Comparison of ENCODE assay signal across 10 mouse cellular contexts in genomic region chr8:46888575-46888974, GRCm38 (mm10).
DNase-seq lines count a peak whose midpoint lies in the region; ATAC-seq and TF ChIP-seq lines count a peak whose summit lies in the region.
"Had no signal": no experiment of that assay in that cellular context is flagged by ENCODE, and none has a peak within 500 bp of the region (broad histone marks: within the 10 kb centered on the region; RNA-seq: fewer than 3 reads in every experiment).

No protein-coding gene starts in this region.

- H3K27ac ChIP-seq in liver, adult 2 months (replicated peaks; ENCODE audit: insufficient read depth, low read depth, low read length): peak overlapping the region; percentile 78
- H3K27ac ChIP-seq in liver, embryonic 11.5 days (ENCODE audit: low read depth, low read length): no peak overlapping the region
- H3K27ac ChIP-seq in heart, adult 2 months: no peak overlapping the region
- H3K27ac ChIP-seq in heart, embryonic 14.5 days (replicated peaks in 1 of 2; ENCODE audit: control insufficient read depth in 1 of 2, insufficient read depth in 1 of 2, low read depth in 2 of 2, low read length in 2 of 2): peak overlapping the region; percentile 69 to 80

- TF ChIP-seq POLR2A in liver, adult 2 months (IDR thresholded peaks at IDR 0.05; ENCODE audit: extremely low read depth, insufficient read depth, low read length): no peak
- 0 out of 2 replicates have a peak, but pooled peaks have one; percentile 18 for TF ChIP-seq POLR2A in heart, adult 2 months (IDR thresholded peaks at IDR 0.05; ENCODE audit: insufficient read depth, low read depth, low read length)

- peak; percentile 93 for DNase-seq in liver, adult 2 months (ENCODE audit: extremely low read depth, low read depth, low spot score)
- no peak for DNase-seq in liver, embryonic 11.5 days (ENCODE audit: low spot score)
- DNase-seq in heart, adult 2 months: peak in 1 of 2 experiments; percentile 38
- peak; percentile 66 for DNase-seq in lung, postnatal 25 days (ENCODE audit: low spot score)
- DNase-seq in T-cell, adult 2 months (ENCODE audit: low spot score): no peak
- DNase-seq in cerebellum, adult 9-10 months: no peak
- no peak for DNase-seq in kidney, postnatal 4 days
- DNase-seq: adrenal gland, postnatal 10 days; cerebellum, postnatal 36 days had no signal

- no peak for TF ChIP-seq CTCF in liver, adult 2 months (IDR thresholded peaks at IDR 0.05; ENCODE audit: low read depth, low read length)
- TF ChIP-seq CTCF in heart, adult 2 months (IDR thresholded peaks at IDR 0.05): no peak

- H3K9me3 ChIP-seq in liver, embryonic 11.5 days (ENCODE audit: control insufficient read depth, low read length): no peaks in the 10 kb centered on the region
- H3K9me3 ChIP-seq in heart, embryonic 14.5 days (ENCODE audit: control insufficient read depth, low read length): no peaks in the 10 kb centered on the region

- ATAC-seq in liver, embryonic 11.5 days (replicated peaks; ENCODE audit: low FRiP score): no peak
- ATAC-seq in heart, embryonic 14.5 days (ENCODE audit: insufficient number of reproducible peaks, insufficient read depth, low FRiP score, low read depth): peak; percentile 64

- WGBS in liver, adult 2 months: 6% methylated on average over 4 of the region's 4 CpGs
- WGBS in liver, embryonic 11.5 days: 55% methylated on average over 4 of the region's 4 CpGs
- 34% methylated on average over 4 of the region's 4 CpGs for WGBS in heart, adult 2 months
- 47% methylated on average over 4 of the region's 4 CpGs for WGBS in heart, embryonic 14.5 days

- no peak for TF ChIP-seq EP300 in heart, adult 2 months (IDR thresholded peaks at IDR 0.05; ENCODE audit: insufficient read depth, low read depth, low read length)

- intact Hi-C loops in heart, adult 2 months (cut with DNase I): loop anchor here (5.0 kb wide), 1 partner anchor 36 kb away; no protein-coding TSS in a partner anchor

- H3K9ac ChIP-seq in liver, adult 2 months (ENCODE audit: low read depth, low read length): 0 out of 2 replicates have a peak overlapping the region, but pooled peaks have one; percentile 28
- no peak overlapping the region for H3K9ac ChIP-seq in liver, embryonic 11.5 days (ENCODE audit: low read depth, low read length)
- no peak overlapping the region for H3K9ac ChIP-seq in heart, adult 2 months (ENCODE audit: low read depth, low read length)
- no peak overlapping the region for H3K9ac ChIP-seq in heart, embryonic 14.5 days (ENCODE audit: low read length)

- peaks cover 16% of the 10 kb centered on the region for H3K4me1 ChIP-seq in liver, adult 2 months (ENCODE audit: control insufficient read depth, insufficient read depth, low read length)
- peaks cover 8% of the 10 kb centered on the region for H3K4me1 ChIP-seq in liver, embryonic 11.5 days (replicated peaks; ENCODE audit: control insufficient read depth, insufficient read depth, low read length)
- peaks cover 11% of the 10 kb centered on the region for H3K4me1 ChIP-seq in heart, adult 2 months (ENCODE audit: control insufficient read depth, insufficient read depth, low read length)
- H3K4me1 ChIP-seq in heart, embryonic 14.5 days (ENCODE audit: control insufficient read depth in 2 of 2, insufficient read depth in 2 of 2, low read length in 2 of 2): peaks cover 17 to 28% of the 10 kb centered on the region in 2 experiments

- no peaks in the 10 kb centered on the region for H3K27me3 ChIP-seq in liver, adult 2 months (ENCODE audit: control insufficient read depth, insufficient read depth, low read length)
- no peaks in the 10 kb centered on the region for H3K27me3 ChIP-seq in liver, embryonic 11.5 days (replicated peaks; ENCODE audit: control insufficient read depth, insufficient read depth, low read length)
- H3K27me3 ChIP-seq in heart, adult 2 months (ENCODE audit: control insufficient read depth, insufficient read depth, low read length): no peaks in the 10 kb centered on the region
- H3K27me3 ChIP-seq in heart, embryonic 14.5 days (ENCODE audit: control insufficient read depth, insufficient read depth, low read length): no peaks in the 10 kb centered on the region

- no peak overlapping the region for H3K4me2 ChIP-seq in liver, embryonic 11.5 days
- H3K4me2 ChIP-seq in heart, embryonic 14.5 days (ENCODE audit: low read length): no peak overlapping the region

- no peaks in the 10 kb centered on the region for H3K36me3 ChIP-seq in liver, adult 2 months (ENCODE audit: control insufficient read depth, insufficient read depth, low read length)
- no peaks in the 10 kb centered on the region for H3K36me3 ChIP-seq in liver, embryonic 11.5 days (ENCODE audit: control insufficient read depth, insufficient read depth, low read length)
- H3K36me3 ChIP-seq in heart, adult 2 months (ENCODE audit: control insufficient read depth, insufficient read depth, low read length): no peaks in the 10 kb centered on the region
- no peaks in the 10 kb centered on the region for H3K36me3 ChIP-seq in heart, embryonic 14.5 days (ENCODE audit: control insufficient read depth, insufficient read depth, low read length)

- H3K4me3 ChIP-seq in liver, adult 2 months (ENCODE audit: insufficient read depth, low read depth, low read length): no peak overlapping the region
- no peak overlapping the region for H3K4me3 ChIP-seq in liver, embryonic 11.5 days (ENCODE audit: low read depth, low read length)
- no peak overlapping the region for H3K4me3 ChIP-seq in heart, adult 2 months
- no peak overlapping the region for H3K4me3 ChIP-seq in heart, embryonic 14.5 days (ENCODE audit: control insufficient read depth in 1 of 2, insufficient read depth in 1 of 2, low read depth in 1 of 2, low read length in 2 of 2)

- H3K79me2 ChIP-seq in liver, adult 2 months (ENCODE audit: control insufficient read depth, insufficient read depth, low read length): no peaks in the 10 kb centered on the region
- no peaks in the 10 kb centered on the region for H3K79me2 ChIP-seq in heart, adult 2 months (replicated peaks; ENCODE audit: control insufficient read depth, insufficient read depth, low read length)

Comparison
In these comparisons a context has a peak if more than half of its experiments do, and no peak if none do; other contexts are left out.
1. DNase-seq: peak in liver, adult 2 months (single experiment) and lung, postnatal 25 days (single experiment); none in liver, embryonic 11.5 days (single experiment), T-cell, adult 2 months (single experiment), cerebellum, adult 9-10 months (single experiment) and kidney, postnatal 4 days (0 of 2).
2. H3K27ac ChIP-seq: peak in liver, adult 2 months (single experiment) and heart, embryonic 14.5 days (2 of 2); none in liver, embryonic 11.5 days (single experiment) and heart, adult 2 months (single experiment).